Mouse (Mus musculus) hindbrain, embryonic 11.5 days (tissue): ENCODE results near the gene Ccer2. TPM values are rescaled to one million over a fixed set of nuclear protein-coding genes. Genes with fewer than 3 reads are reported as not detected.

Experiments
- ATAC-seq: fragments of 200-750 bp; cut with Nextera tagmentation; 2 replicates; pipeline ENCODE4 v1.8.0; 2017; ENCODE audit warnings: mild to moderate bottlenecking, moderate TSS enrichment, moderate library complexity; ENCODE audit not compliant: low FRiP score
- DNase-seq: peaks from one replicate; pipeline ENCODE4 v3.0.0-alpha.2; 2015; ENCODE audit warnings: low spot score
- H3K27ac ChIP-seq: fragments of 300-500 bp; sonication (generic); 2 replicates; pipeline ENCODE4 v1.5.1; 2014; ENCODE audit warnings: mild to moderate bottlenecking, low read depth, low read length
- H3K27me3 ChIP-seq: fragments of 300-500 bp; sonication (generic); 2 replicates; pipeline ENCODE4 v1.6.1; 2014; ENCODE audit warnings: mild to moderate bottlenecking, low read length, moderate library complexity, mixed read lengths; ENCODE audit not compliant: control insufficient read depth, insufficient read depth
- H3K36me3 ChIP-seq: fragments of 300-500 bp; sonication (generic); 2 replicates; pipeline ENCODE4 v1.6.1; 2014; ENCODE audit warnings: mild to moderate bottlenecking, low read length, moderate library complexity, mixed read lengths; ENCODE audit not compliant: control insufficient read depth, insufficient read depth
- H3K4me1 ChIP-seq: fragments of 300-500 bp; sonication (generic); replicated peaks from 2 replicates; pipeline ENCODE4 v1.6.1; 2014; ENCODE audit warnings: low read length, mixed read lengths; ENCODE audit not compliant: control insufficient read depth, insufficient read depth
- H3K4me2 ChIP-seq: fragments of 300-500 bp; sonication (generic); replicated peaks from 2 replicates; pipeline ENCODE4 v1.6.1; 2014; ENCODE audit warnings: mild to moderate bottlenecking, low read depth, low read length
- H3K4me3 ChIP-seq: fragments of 300-500 bp; sonication (generic); 2 replicates; pipeline ENCODE4 v1.5.1; 2014; ENCODE audit warnings: low read depth, low read length
- H3K9ac ChIP-seq: fragments of 300-500 bp; sonication (generic); 2 replicates; pipeline ENCODE4 v1.6.1; 2014; ENCODE audit warnings: low read depth, low read length
- H3K9me3 ChIP-seq: fragments of 300-500 bp; sonication (generic); 2 replicates; pipeline ENCODE4 v1.6.1; 2016; ENCODE audit warnings: low read length; ENCODE audit not compliant: control insufficient read depth
- WGBS: fragments of 180-500 bp; shearing (Covaris S2); extraction: QIAGEN DNeasy Blood & Tissue Kit; methylation state at CpG from one replicate; pipeline ENCODE4 v1.1.7; 2014; 5-methylcytosine and 5-hydroxymethylcytosine counted together
- polyA plus RNA-seq: library from polyadenylated mRNA; unstranded; fragments of >200 nt; fragmentation: Nextera tagmentation; extraction: Ambion mirVana; gene quantifications from 2 replicates; pipeline ENCODE4 v1.2.1, GENCODE M21; 2014

Ccer2 gene
- polyA plus RNA-seq, 1 experiment from 2014 or later = 0.97 TPM

GRCm38 (mm10) chr7:28720753-28721537, 35.0 kb upstream of the Ccer2 start:
- no peak overlapping the region for H3K4me2 ChIP-seq
- 61% methylated on average over 3 of the region's 3 CpGs for WGBS
- H3K9ac ChIP-seq = no peak overlapping the region
- no peak for ATAC-seq
- H3K27me3 ChIP-seq = no peaks in the 10 kb centered on the region
- no peak for DNase-seq
- no peak overlapping the region for H3K27ac ChIP-seq
- H3K4me1 ChIP-seq = no peaks in the 10 kb centered on the region
- H3K36me3 ChIP-seq = no peaks in the 10 kb centered on the region
- no peak overlapping the region for H3K4me3 ChIP-seq
- H3K9me3 ChIP-seq = no peaks in the 10 kb centered on the region

GRCm38 (mm10) chr7:28722079-28722478, 33.9 kb upstream of the Ccer2 start:
- no peak overlapping the region for H3K27ac ChIP-seq
- no peak overlapping the region for H3K9ac ChIP-seq
- no peak for ATAC-seq
- H3K4me1 ChIP-seq = no peaks in the 10 kb centered on the region
- no peak for DNase-seq
- no peaks in the 10 kb centered on the region for H3K9me3 ChIP-seq
- H3K36me3 ChIP-seq = no peaks in the 10 kb centered on the region
- 92% methylated on average over 7 of the region's 7 CpGs for WGBS
- no peak overlapping the region for H3K4me3 ChIP-seq
- no peaks in the 10 kb centered on the region for H3K27me3 ChIP-seq
- H3K4me2 ChIP-seq = no peak overlapping the region

- Histone ChIP-seq H3K9ac (no peak overlapping the region), H3K4me2 (no peak overlapping the region), H3K27me3 (no peaks in the 10 kb centered on the region), H3K4me3 (no peak overlapping the region), H3K27ac (no peak overlapping the region), H3K4me1 (no peaks in the 10 kb centered on the region), H3K9me3 (no peaks in the 10 kb centered on the region), H3K36me3 (no peaks in the 10 kb centered on the region)
- ATAC-seq (no peak), DNase-seq (no peak)
- 94% methylated on average over 2 of the region's 2 CpGs for WGBS
These were observed 31.4 kb upstream of the Ccer2 start for GRCm38 (mm10) chr7:28724613-28725012.

GRCm38 (mm10) chr7:28726600-28726999, 29.4 kb upstream of the Ccer2 start:
- WGBS = 8% methylated on average over 14 of the region's 14 CpGs
- Histone ChIP-seq H3K4me1 (no peaks in the 10 kb centered on the region), H3K4me3 (no peak overlapping the region), H3K27me3 (no peaks in the 10 kb centered on the region), H3K9ac (no peak overlapping the region), H3K36me3 (no peaks in the 10 kb centered on the region), H3K27ac (no peak overlapping the region), H3K4me2 (no peak overlapping the region), H3K9me3 (no peaks in the 10 kb centered on the region; the same call in 1 of the 2 replicates)
- ATAC-seq (no peak), DNase-seq (peak; percentile 87)

GRCm38 (mm10) chr7:28727649-28728340, 28.2 kb upstream of the Ccer2 start:
- H3K36me3 ChIP-seq = no peaks in the 10 kb centered on the region
- no peaks in the 10 kb centered on the region; the same call in 1 of the 2 replicates for H3K4me1 ChIP-seq
- no peaks in the 10 kb centered on the region; the same call in 1 of the 2 replicates for H3K9me3 ChIP-seq
- H3K4me3 ChIP-seq = no peak overlapping the region
- peak; percentile 52 for DNase-seq
- no peak overlapping the region for H3K4me2 ChIP-seq
- WGBS = 57% methylated on average over 10 of the region's 10 CpGs
- peak; percentile 33; the same call in 1 of the 2 replicates for ATAC-seq
- no peak overlapping the region for H3K9ac ChIP-seq
- H3K27ac ChIP-seq = no peak overlapping the region
- H3K27me3 ChIP-seq = peaks cover 4% of the 10 kb centered on the region; the same call in 1 of the 2 replicates

- Histone ChIP-seq H3K36me3 (no peaks in the 10 kb centered on the region), H3K9me3 (no peaks in the 10 kb centered on the region; the same call in 1 of the 2 replicates), H3K4me2 (peak overlapping the region; percentile 64), H3K4me1 (no peaks in the 10 kb centered on the region; the same call in 1 of the 2 replicates), H3K27ac (no peak overlapping the region), H3K4me3 (peak overlapping the region; percentile 30), H3K27me3 (peaks cover 4% of the 10 kb centered on the region; the same call in 1 of the 2 replicates), H3K9ac (peak overlapping the region; percentile 25; the same call in 1 of the 2 replicates)
- DNase-seq (peak; percentile 83), ATAC-seq (peak; percentile 80)
- WGBS = 3% methylated on average over 55 of the region's 58 CpGs
These were observed 23.4 kb upstream of the Ccer2 start for GRCm38 (mm10) chr7:28732341-28733142.

- no peaks in the 10 kb centered on the region for H3K36me3 ChIP-seq
- no peaks in the 10 kb centered on the region; the same call in 1 of the 2 replicates for H3K4me1 ChIP-seq
- H3K9me3 ChIP-seq = no peaks in the 10 kb centered on the region; the same call in 1 of the 2 replicates
- peak overlapping the region; percentile 64 for H3K4me2 ChIP-seq
- ATAC-seq (0 out of 2 replicates have a peak, but pooled peaks have one; percentile 18), DNase-seq (no peak)
- no peak overlapping the region for H3K27ac ChIP-seq
- H3K27me3 ChIP-seq = peaks cover 4% of the 10 kb centered on the region; the same call in 1 of the 2 replicates
- peak overlapping the region; percentile 30 for H3K4me3 ChIP-seq
- H3K9ac ChIP-seq = no peak overlapping the region
- WGBS = 10% methylated on average over 11 of the region's 11 CpGs
These were observed 22.8 kb upstream of the Ccer2 start for GRCm38 (mm10) chr7:28733211-28733610.

- Histone ChIP-seq H3K27me3 (peaks cover 4% of the 10 kb centered on the region; the same call in 1 of the 2 replicates), H3K27ac (no peak overlapping the region), H3K4me1 (no peaks in the 10 kb centered on the region; the same call in 1 of the 2 replicates), H3K4me3 (no peak overlapping the region), H3K9ac (no peak overlapping the region), H3K9me3 (no peaks in the 10 kb centered on the region; the same call in 1 of the 2 replicates), H3K36me3 (no peaks in the 10 kb centered on the region), H3K4me2 (no peak overlapping the region)
- DNase-seq (no peak), ATAC-seq (no peak)
- WGBS = 81% methylated on average over 6 of the region's 6 CpGs
These were observed 20.3 kb upstream of the Ccer2 start for GRCm38 (mm10) chr7:28735701-28736100.
